Mouse (Mus musculus): ENCODE results near the gene 4930438A08Rik. TPM values are rescaled to one million over a fixed set of nuclear protein-coding genes. Genes with fewer than 3 reads are reported as not detected.
"Not testable (repeated sequence)": the region's sequence is repeated elsewhere in the genome, so short reads cannot be mapped to it uniquely, and the experiment has no call there.

4930438A08Rik gene
- total RNA-seq (2021): not detected
- long read RNA-seq, experiment 1: 0 reads
- long read RNA-seq, experiment 2: 0 reads

DNA sequence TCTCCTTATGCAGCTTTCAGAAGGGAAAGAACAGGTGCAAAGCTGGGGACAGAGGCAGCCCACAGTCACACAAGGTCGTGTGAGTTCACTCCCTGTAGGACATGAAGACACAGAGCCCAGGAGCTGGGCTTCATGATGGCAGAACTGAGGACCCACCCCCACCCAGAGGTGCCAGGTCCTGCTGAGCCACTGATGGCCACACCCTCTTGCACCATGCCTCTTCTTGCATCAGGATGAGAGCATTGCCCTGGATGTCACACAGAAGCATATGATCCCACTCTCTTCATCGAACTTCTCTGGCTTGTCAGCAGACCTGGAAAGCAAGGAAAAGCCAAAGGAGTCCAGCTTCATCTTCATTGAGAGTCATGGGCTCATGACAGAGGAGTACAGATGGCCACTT, at the start of gene 4930438A08Rik:
Gene 4930438A08Rik (plus strand): TSS at position 228 of the 400 bp plus-strand sequence.
- DNase-seq (ENCODE audit: low spot score in 2 of 2): no peak
- H3K4me3 ChIP-seq: no peak within 1 kb of the TSS
- no peak within 1 kb of the TSS for H3K27ac ChIP-seq
- TF ChIP-seq CTCF (conservative IDR thresholded peaks at IDR 0.05): no peak

DNA sequence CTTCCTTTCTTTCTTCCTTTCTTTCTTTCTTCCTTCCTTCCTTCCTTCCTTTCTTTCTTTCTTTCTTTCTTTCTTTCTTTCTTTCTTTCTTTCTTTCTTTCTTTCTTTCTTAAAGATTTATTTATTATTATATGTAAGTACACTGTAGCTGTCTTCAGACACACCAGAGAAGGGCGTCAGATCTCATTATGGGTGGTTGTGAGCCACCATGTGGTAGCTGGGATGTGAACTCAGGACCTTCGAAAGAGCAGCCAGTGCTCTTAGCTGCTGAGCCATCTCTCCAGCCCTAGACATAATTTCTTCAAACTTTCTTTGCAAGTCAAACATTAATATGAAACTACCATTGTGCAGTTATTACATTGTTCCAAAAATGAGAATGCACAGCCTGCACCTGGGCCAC, 49.7 kb upstream of the 4930438A08Rik start:
- H3K4me3 ChIP-seq; H3K27ac ChIP-seq; DNase-seq (ENCODE audit: low spot score in 2 of 2): not testable (repeated sequence)

DNA sequence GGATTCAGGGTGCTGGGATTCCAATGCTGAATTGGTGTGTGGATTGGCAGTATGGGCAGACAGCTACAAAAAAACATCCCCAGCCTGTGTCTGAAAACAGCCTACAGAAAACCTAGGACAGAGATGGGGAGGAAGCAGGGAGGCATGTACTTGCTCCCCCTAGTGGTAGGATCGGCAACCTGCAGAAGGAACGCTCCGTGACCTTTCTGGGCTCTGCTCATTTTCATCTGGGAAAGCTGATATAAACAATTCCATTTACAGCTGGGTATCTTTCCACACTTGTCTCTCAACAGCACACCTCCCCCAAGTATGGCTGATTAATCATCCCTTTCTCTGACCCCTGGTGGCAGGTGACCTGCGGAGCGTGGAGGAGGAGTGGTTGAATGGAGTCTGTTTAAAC, 48.9 kb upstream of the 4930438A08Rik start:
- peak; percentile 50 to 68 for DNase-seq (ENCODE audit: low spot score in 2 of 2)
- peak overlapping the region; percentile 23; the same call in 1 of the 2 replicates for H3K27ac ChIP-seq
- H3K4me3 ChIP-seq: no peak overlapping the region
- peak; percentile 98 for TF ChIP-seq CTCF (conservative IDR thresholded peaks at IDR 0.05)

DNA sequence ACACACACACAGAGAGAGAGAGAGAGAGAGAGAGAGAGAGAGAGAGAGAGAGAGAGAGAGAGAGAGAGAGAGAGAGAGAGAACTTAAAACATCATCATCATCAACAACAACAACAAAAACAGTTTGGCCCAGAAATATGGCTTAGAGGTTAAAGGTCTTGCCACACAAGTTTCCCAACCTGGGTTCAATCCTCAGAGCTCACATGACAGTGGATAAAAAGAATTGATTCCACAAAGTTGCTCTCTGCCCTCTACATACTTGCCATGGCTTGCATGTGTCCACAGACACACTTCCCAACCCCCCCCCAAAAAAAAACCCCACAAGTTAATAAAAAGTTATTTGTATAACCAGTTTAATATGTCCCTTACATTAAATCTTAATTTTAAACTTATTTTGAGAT, 48.2 kb upstream of the 4930438A08Rik start:
- H3K4me3 ChIP-seq: no peak overlapping the region
- DNase-seq (ENCODE audit: low spot score in 2 of 2): no peak
- H3K27ac ChIP-seq: no peak overlapping the region
- no peak for TF ChIP-seq CTCF (conservative IDR thresholded peaks at IDR 0.05)

DNA sequence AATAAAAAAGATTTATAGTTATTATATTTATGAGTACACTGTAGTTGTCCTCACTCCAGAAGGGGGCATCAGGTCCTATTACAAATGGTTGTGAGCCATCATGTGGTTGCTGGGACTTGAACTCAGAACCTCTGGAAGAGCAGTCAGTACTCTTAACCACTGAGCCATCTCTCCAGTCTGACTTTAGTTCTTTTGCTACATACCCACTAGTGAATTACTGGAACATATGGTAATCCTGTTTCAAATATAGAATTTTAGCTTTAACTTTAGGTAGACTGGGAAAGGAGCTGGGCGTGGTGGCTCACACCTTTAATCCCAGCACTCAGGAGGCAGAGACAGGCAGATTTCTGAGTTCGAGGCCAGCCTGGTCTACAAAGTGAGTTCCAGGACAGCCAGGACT, 46.6 kb upstream of the 4930438A08Rik start:
- not testable (repeated sequence) for DNase-seq (ENCODE audit: low spot score in 2 of 2); H3K27ac ChIP-seq; H3K4me3 ChIP-seq

DNA sequence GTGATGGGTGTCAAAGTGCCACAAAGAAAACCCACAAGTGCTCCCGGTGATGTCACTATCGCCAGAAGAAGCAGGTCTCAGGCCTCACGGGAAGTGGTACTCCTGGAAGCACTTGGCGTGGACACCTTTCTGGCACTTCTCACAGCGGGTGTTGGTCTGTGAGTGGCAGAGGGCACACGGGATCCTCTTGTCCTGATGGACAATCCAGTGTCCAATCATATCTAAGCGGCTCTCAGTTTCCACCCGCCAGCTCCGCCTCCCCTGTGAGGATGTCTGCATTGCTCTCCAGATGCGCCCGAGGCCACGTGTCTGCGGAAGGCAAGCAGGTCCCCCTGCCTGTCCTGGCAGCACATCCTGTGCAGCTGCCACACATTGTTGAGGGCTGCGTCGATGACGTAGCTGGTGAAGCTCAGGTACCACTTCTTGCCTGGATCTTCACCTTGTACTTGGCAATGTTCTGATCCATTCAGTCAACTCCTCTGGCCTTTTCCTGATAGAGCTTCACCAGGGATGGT, 44.1 kb upstream of the 4930438A08Rik start:
- no peak overlapping the region for H3K4me3 ChIP-seq
- no peak for DNase-seq (ENCODE audit: low spot score in 2 of 2)
- no peak overlapping the region for H3K27ac ChIP-seq
- TF ChIP-seq CTCF (conservative IDR thresholded peaks at IDR 0.05): no peak

DNA sequence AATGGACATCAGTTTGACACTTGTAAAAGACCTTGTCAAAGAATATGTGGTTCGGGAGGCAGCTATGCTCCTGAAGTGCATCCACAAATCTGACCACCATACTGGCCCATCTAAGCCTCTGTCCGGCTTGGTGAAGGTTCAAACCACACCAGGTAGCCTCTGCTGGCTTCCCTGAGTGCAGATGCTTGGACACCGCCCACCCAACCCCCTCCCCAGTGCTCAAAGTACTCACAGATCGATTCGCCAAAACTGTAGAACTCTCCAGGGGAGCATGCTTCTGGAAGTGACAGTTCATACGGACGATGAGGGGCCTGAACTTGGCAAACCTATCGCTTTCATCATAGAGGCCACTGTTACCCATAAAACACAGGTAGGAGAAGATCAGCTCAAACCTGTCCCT, 43.4 kb upstream of the 4930438A08Rik start:
- TF ChIP-seq CTCF (conservative IDR thresholded peaks at IDR 0.05): no peak
- no peak overlapping the region for H3K4me3 ChIP-seq
- no peak for DNase-seq (ENCODE audit: low spot score in 2 of 2)
- H3K27ac ChIP-seq: no peak overlapping the region

DNA sequence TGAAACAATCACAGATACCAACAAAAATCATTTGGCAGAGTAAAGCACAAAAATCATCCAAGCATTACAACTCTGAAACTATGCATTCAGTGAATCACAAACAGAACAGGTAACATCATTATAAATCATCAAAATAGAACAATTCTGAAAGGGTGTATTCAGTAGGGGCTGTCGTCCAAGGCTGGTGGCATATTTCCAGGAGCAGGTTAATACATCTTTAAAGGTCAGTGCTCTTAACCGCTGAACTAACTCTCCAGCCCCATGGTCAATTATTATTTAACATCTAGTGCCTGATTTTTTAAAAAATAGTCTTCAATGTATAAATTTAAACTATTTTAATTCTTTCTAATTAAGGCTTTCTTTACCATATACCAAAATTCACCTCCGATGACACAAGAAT, 40.0 kb upstream of the 4930438A08Rik start:
- not testable (repeated sequence) for H3K27ac ChIP-seq; H3K4me3 ChIP-seq; DNase-seq (ENCODE audit: low spot score in 2 of 2)

DNA sequence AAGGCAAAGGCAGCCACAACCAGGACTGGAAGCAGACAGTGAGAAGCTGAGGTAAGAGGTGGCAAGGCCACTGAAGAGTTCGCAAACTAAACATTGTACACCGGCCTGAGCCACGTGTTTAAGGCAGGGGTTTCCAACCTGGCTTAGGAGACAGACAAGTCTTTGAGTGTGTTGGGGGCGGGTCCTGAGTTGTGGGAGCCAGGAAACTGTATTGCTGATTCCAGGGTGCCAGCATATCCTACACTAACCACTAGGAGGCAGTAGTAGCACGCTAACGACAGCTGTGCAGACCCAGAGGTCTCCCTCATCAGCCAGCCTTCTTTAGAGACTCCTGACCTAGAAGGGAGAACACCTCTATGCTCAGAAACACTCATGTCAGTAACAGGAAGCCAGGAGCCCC, 39.4 kb upstream of the 4930438A08Rik start:
- TF ChIP-seq CTCF (conservative IDR thresholded peaks at IDR 0.05): peak; percentile 72
- no peak for DNase-seq (ENCODE audit: low spot score in 2 of 2)
- Histone ChIP-seq H3K4me3 (no peak overlapping the region), H3K27ac (no peak overlapping the region)

DNA sequence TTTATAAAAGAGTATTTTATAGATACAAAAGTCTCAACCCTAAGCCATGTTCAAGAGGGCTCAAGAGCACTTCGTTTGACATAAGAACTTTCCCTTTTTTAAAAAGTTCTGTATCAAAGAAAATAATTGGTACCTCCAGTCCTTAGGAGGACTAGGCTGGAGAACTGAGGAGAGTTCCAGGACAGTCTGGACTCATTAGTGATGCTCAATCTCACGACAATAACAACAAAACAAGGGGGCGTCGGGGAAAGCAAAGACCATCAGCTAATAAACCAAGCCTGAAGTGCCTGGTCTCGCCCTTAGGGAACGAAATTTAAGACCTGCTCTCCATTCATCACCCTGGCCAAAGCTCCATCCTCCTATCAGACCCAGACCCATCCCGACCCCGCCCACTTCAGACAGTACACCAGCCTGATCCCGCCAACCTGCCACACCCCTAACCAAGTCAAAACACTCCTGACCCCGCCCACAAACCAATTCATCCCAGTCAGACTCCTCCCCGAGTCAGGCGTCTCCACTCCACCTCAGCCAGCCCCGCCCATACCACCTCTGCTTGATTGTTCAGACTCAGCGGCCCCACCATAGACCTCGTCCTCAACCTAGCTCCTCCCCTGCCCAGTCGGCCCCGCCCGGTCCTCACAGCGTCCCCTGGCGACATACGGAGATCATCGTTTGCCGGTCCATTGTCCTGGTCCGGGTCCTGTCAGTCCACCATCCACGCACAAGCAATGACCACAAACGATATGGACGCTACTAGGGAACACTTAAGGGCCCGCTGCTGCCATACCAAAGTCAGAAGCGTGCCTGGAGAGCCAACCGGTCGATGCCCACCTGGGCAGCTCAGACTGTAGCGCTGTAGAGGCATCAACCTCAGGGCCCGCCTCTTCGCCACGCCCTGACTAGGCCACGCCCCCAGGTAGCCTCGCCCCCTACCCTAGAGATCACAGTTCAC, 35.5 kb upstream of the 4930438A08Rik start:
- peak; percentile 27 for TF ChIP-seq CTCF (conservative IDR thresholded peaks at IDR 0.05)
- H3K27ac ChIP-seq: no peak overlapping the region
- DNase-seq (ENCODE audit: low spot score in 2 of 2): no peak
- H3K4me3 ChIP-seq: peak overlapping the region; percentile 37

DNA sequence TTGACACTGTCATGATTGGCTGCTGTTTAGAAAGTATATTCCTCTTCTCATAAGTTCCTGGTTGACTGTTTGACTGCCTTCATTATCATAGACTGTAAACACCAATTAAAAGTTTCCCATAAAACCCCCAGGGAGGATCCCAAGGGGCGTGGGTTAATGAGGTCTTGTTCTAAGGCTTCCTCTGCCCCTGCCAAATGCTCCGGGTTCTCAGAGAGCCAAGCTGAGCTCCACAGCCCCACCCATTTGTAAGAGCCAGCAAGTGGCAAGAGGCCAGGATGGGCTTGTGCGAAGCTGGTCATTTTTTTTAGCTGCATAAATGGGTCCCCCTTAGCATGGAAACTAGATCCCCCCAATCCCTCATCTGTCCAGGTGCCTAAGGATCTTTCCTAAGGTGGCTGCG, 27.3 kb upstream of the 4930438A08Rik start:
- no peak for TF ChIP-seq CTCF (conservative IDR thresholded peaks at IDR 0.05)

DNA sequence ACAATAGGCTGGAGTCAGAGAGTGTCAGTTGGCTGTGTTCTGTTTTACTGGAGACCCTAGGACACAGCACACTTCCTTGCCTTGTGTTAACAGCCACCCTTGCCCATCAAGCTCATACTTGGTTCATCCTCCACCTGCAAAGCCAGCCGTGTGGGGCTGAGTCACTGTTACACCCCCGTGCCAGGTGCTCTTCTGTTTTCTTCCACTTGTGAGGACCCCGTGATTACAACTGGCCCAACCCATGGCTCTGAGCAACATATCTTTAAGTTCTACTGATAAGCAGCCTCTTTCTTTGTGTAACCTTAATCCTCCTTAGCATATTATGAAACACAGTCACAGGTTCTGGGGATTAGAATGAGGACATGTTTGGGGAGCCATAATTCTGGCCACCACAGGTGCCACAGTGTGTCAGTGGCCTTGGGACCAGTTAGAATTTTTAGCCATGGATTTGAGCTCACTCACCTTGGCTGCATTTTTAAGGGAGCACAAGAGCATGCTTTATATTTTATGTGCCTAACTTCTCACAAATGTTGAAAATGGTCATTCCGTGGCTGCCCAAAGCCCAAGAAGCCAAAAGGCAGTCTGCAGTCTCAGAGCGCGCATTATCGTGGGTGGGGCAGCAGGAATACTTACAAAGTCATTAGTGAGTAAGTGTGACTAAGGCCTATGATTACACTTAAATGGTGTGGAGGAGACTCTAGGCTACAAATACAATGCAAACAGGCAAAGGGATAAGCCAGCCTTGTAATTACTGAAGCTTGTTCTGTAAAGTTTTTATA, 25.2 kb upstream of the 4930438A08Rik start:
- DNase-seq (ENCODE audit: low spot score in 2 of 2): no peak
- Histone ChIP-seq H3K27ac (no peak overlapping the region), H3K4me3 (no peak overlapping the region)
- TF ChIP-seq CTCF (conservative IDR thresholded peaks at IDR 0.05): no peak

More for the DNA sequence above, 27.3 kb upstream of the 4930438A08Rik start:
- Histone ChIP-seq H3K4me3 (no peak overlapping the region), H3K27ac (no peak overlapping the region)
- no peak for DNase-seq (ENCODE audit: low spot score in 2 of 2)

DNA sequence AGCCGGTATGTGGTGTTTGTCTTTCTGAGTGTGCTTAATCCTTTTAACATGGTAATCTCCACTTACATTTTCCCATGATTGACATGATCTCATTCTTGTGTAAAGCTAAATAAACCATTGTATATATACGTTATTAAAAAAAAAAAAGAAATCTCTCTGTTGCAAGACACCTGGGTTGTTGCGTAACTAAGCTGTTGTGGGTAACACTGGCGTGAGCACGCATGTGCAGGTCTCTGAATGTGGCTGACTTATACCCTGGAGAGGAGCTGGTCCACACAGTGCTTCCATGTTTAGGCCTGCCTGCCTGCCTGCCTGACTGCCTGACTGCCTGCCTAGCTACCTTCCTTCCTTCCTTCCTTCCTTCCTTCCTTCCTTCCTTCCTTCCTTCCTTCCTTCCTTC, 24.0 kb upstream of the 4930438A08Rik start:
- no peak overlapping the region for H3K27ac ChIP-seq
- TF ChIP-seq CTCF (conservative IDR thresholded peaks at IDR 0.05): no peak
- no peak for DNase-seq (ENCODE audit: low spot score in 2 of 2)
- H3K4me3 ChIP-seq: no peak overlapping the region

All from layer of hippocampus, adult 2 months (tissue).